1 mouse cellular context compared by ENCODE assay signal in the genomic region with DNA sequence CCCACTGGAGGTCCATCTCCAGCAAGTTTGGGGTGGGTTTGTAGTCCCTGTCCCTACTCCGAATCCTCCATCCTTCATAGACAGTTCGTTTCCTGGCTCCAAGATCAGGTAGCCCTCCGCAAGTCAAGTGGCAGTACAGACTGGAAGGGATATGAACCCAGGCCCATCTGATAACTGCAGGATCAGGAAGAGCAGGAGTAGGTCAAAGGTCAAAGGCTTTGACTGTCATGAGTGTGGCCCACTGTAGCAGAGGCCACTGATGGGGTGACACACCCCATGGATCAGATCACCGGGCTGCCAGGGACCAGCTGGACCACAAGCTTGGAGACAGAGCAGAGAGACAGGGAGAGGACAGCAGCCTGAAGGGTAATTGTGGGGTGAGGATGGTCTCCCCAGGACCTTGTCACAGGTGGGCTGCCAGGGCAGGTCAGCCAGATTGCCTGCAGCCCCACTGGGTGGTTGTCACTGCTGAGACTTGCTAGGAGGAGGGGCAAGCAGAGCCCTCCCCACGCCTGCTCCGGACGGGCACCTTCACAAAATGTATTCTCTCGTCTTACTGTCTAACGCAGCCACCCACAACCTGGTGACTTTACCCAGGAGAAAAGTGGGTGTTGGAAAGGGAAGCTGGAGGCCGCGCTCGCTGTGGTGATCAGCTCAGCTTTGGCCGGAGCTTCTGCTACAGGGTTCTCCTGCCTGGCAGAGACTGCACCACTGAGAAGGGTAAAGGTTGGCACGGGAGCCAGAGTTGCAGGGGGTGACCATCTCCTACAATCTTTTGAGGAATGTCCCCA.
TF ChIP-seq lines count a peak whose summit lies in the region.

No protein-coding gene starts in this region.

TF ChIP-seq in CH12.LX, 34 proteins besides CTCF, POLR2A, EP300 and RAD21:
- no peak for TF ChIP-seq ZMIZ1 (IDR thresholded peaks at IDR 0.05; ENCODE audit: low read depth, low read length)
- no peak for TF ChIP-seq MYC (IDR thresholded peaks at IDR 0.05; ENCODE audit: low read depth, low read length)
- no peak for TF ChIP-seq USF2 (conservative IDR thresholded peaks at IDR 0.05; ENCODE audit: low read depth, low read length)
- no peak for TF ChIP-seq IRF4 (IDR thresholded peaks at IDR 0.05; ENCODE audit: low read depth, low read length)
- no peak for TF ChIP-seq JUN (IDR thresholded peaks at IDR 0.05; ENCODE audit: insufficient read depth, low read depth, low read length)
- no peak for TF ChIP-seq ZC3H11A (IDR thresholded peaks at IDR 0.05; ENCODE audit: low read depth, low read length)
- no peak for TF ChIP-seq HCFC1 (IDR thresholded peaks at IDR 0.05; ENCODE audit: low read depth, low read length)
- no peak for TF ChIP-seq GABPA (IDR thresholded peaks at IDR 0.05; ENCODE audit: insufficient replicate concordance, low read depth, low read length)
- no peak for TF ChIP-seq CHD1 (IDR thresholded peaks at IDR 0.05; ENCODE audit: low read depth, low read length)
- no peak for TF ChIP-seq ZKSCAN1 (IDR thresholded peaks at IDR 0.05; ENCODE audit: borderline replicate concordance, low read depth, low read length)
- no peak for TF ChIP-seq RCOR1 (conservative IDR thresholded peaks at IDR 0.05; ENCODE audit: low read depth, low read length)
- no peak for TF ChIP-seq MAZ (IDR thresholded peaks at IDR 0.05; ENCODE audit: low read depth, low read length)
- TF ChIP-seq E2F4 (IDR thresholded peaks at IDR 0.05; ENCODE audit: insufficient replicate concordance, low read depth, low read length): no peak
- TF ChIP-seq UBTF (IDR thresholded peaks at IDR 0.05; ENCODE audit: low read depth, low read length): no peak
- TF ChIP-seq NELFE (IDR thresholded peaks at IDR 0.05; ENCODE audit: low read depth, low read length): no peak
- no peak for TF ChIP-seq ETS1 (conservative IDR thresholded peaks at IDR 0.05; ENCODE audit: low read depth, low read length)
